Mouse (Mus musculus) liver (tissue): ENCODE results near the gene Stap2.
A peak's percentile ranks its signal among the peaks of the same experiment; 100 is the strongest.

Experiments
- DNase-seq: peaks from one replicate; pipeline ENCODE4 v3.0.0-alpha.2; 2020; ENCODE audit warnings: mixed read lengths

Gene Stap2

GRCm38 (mm10) chr17:56003000-56003399, 2.4 kb downstream of the Stap2 start:
- no peak for DNase-seq

DNA sequence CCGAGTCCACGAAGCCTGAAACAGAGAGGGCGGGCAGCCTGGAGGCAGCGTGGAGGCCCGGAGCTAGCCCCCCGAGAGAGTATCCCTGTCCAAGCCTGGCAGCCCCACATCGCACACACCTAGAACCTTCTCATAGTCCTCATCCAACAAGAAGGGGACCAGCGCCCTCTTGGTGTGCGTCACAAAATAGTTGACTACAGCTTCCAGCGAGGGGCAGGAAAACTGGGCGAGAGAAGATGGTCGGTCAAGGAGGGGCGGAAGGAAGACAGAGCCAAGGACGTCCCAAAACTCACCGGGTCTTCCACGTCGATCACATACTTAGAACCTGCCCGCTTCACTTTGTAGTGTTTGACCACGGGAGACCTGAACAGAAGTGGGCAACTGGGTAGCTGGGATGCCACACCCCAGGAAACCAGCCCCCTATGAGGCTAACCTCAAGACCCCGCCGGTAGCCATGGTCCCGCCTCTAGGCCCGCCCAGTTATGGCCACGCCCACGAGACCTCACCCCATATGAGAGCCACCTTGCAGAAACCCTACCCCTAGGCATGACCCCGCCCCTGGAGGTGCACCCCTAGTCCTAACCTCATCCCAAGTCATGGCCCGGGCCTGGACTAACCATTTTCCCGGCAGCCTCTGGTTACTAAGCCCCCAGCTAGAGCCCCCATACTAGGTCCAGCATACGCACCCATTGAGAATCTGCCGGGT, 5.4 kb downstream of the Stap2 start:
- DNase-seq, result no peak

DNA sequence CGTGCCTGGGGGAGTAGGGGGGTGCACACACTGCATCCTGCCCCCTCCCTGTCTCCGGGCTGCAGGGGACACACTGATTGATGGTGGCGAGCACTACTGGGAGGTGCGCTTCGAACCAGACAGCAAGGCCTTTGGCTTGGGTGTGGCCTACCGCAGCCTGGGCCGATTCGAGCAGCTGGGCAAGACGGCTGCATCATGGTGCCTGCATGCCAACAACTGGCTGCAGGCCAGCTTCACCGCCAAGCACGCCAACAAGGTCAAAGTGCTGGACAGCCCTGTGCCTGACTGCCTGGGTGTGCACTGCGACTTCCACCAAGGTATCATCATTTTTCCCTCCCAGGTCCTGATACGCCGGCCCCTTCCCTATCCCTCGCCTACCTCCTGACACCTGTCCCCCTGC, 9.4 kb downstream of the Stap2 start:
- no peak for DNase-seq

DNA sequence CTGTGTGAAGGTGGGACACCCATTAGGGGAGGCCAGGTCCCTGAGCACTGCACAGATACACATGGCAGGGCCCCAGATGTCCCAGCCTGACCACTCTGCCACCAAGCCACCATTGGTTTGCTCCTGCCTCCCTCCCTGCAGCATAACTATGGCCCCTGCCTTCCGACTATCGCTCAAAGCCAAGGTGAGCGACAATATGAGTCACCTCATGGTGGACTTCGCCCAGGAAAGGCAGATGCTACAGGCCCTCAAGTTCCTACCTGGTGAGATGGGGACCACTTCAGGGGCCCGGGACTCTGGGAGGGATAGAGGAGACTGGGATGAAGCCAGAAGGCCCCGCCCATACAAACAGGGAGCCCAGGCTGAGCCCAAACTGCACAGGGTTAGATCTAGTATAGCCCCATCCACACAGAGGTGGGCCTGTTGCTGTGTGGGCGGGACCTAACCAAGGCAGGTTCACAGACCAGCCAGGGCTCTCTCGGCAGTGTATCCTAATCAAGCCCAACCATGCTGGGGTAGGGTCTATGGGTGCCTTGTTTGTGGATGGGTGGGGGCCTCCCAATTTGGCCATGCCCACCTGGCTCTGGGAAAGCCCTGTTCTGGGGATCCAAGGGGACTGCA, 15.0 kb downstream of the Stap2 start:
- DNase-seq, result no peak

DNA sequence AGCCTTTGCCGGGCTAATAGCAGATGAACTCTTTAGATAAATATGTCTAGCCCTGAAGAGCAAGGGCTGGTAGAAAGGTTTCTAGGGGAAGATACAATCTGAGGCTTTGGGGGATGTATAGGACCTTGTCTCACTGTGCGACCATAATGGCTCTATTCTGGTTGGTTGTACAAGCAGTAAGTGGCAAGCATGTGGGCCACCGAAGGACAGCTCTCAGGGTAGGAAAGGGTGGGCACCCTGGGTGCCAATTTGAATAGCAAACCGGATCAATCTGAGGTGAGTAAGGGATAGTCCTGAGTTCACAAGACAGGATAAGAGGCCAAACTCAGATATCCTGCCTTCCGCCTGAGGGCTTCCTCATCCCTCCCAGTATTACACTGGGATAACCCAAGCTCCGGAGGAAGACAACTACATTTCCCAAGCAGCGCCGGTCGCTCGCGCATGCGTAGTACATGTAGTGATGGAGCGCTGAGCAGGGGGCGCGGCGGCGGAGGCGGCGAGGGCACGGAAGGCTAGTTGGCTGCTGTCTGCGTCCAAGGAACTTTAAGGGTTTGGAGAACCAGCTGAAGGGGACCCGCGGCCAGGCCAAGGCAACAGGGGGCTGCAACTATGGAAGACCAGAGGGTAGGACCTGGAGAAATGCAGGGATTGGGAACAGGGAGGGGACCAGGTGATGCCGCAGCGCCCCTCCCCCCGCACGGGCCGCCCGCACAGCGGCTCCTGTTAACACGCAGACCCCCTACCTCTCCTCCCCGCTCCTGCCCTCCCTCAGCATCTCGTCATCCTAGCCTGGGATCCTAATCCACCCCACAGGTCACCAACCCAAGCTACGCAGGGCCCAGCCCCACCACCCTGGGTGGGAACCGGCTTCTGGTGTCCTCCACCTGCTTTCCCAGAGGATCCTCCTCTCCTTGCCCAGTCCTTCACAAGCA, 19.1 kb downstream of the Stap2 start, which contains the start of gene Fsd1:
TSS of gene Fsd1 (plus strand) at position 480 of the 932 bp plus-strand sequence.
- DNase-seq, result peak; percentile 50

GRCm38 (mm10) chr17:55977301-55977700, 28.1 kb downstream of the Stap2 start:
- DNase-seq, result no peak

GRCm38 (mm10) chr17:55976255-55976862, 29.0 kb downstream of the Stap2 start:
- DNase-seq, result peak; percentile 70

DNA sequence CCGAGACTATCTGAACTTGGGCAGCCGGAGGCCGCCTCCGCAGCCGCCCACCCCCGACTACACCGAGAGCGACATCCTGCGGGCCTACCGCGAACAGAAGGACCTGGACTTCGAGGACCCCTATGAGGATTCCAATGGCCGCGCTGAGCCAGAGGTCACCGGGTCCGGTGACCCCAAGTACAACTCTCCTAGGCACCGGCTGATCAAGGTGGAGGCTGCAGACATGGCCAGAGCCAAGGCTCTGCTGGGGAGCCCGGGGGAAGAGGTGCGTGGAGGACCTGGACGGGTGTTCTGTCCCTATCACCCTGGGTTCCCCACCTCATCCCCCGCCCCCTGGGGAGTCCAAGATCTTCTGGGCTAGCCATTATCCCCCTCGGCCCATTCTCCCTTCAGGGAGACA, 33.9 kb downstream of the Stap2 start:
- DNase-seq, result no peak

- no peak for DNase-seq
These were observed 35.2 kb downstream of the Stap2 start, which contains the start of gene Shd for GRCm38 (mm10) chr17:55969966-55970891. Gene Shd (plus strand): TSS chr17:55970467.

DNA sequence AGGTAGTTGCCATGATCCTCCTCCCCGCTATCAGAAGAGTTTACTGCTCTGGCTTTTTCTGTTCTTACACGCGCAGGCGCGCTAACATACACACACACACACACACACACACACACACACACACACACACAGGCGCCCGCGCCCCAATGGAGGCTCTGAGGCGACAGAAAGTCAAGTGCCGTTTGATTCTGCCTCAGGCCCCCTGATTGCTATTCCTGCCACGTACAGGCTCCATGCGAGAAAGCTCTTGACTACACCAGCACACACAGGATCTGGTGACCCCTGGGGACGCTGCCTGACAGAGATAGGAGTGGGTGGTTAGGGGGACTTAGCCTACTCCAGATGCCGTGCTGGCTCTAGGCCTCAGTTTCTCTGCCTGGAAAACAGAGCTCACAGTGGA, 35.8 kb downstream of the Stap2 start:
- DNase-seq, result no peak

DNA sequence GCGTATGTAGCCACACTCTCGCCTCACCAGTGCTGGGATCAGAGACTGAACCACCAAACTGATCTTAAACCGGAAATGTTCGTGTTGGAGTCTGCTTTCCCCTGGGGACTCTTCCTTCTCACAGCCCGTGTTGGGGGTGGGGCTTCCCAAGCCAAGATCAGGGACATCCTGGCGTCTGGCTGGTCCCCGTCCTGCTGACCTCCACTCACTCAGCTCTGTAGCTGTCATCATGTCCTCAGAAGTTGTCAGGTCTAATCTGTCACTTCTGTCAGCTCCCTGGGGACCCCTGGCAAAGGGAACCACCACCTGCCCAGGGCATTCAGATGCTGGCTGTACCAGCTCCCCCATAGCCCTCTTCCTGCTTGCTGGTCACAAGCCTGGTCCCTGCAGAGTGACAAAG, 37.2 kb downstream of the Stap2 start:
- no peak for DNase-seq

GRCm38 (mm10) chr17:55967186-55967585, 38.2 kb downstream of the Stap2 start:
- no peak for DNase-seq

DNA sequence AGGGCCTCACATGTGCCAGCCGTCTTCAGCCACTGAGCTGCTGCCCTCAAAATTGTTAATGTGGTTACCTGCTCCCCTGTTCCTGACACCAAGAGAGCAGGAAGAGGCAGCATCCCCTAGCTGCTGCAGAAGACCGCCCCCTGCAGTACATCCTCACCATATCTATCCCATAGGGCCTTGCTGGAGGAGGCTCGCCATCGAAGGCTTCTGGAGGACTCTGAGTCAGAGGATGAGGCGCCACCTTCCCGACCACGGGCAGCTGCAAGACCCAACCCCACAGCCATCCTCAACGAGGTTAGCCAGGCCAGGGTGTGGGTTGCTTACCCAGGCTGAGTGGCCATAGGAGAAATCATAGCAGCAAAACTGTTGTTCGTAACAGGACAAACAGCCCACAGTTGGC, 40.4 kb downstream of the Stap2 start:
- DNase-seq, result no peak

GRCm38 (mm10) chr17:55964496-55964895, 40.9 kb downstream of the Stap2 start:
- no peak for DNase-seq

GRCm38 (mm10) chr17:55963171-55963570, 42.2 kb downstream of the Stap2 start:
- peak; percentile 55 for DNase-seq

- no peak for DNase-seq
These were observed 43.8 kb downstream of the Stap2 start for GRCm38 (mm10) chr17:55961631-55962030.

- no peak for DNase-seq
These were observed 44.6 kb downstream of the Stap2 start for GRCm38 (mm10) chr17:55960791-55961190.

- DNase-seq, result no peak
These were observed 45.2 kb downstream of the Stap2 start for GRCm38 (mm10) chr17:55959946-55960740.

GRCm38 (mm10) chr17:55958918-55959728, 46.3 kb downstream of the Stap2 start, which contains the start of gene Yju2:
Gene Yju2 (plus strand): TSS chr17:55959099.
- peak; percentile 92 for DNase-seq

- no peak for DNase-seq
These were observed 46.8 kb downstream of the Stap2 start for GRCm38 (mm10) chr17:55958584-55958886.
